Mouse (Mus musculus): ENCODE results near the gene Samd14. TPM values are rescaled to one million over a fixed set of nuclear protein-coding genes. Genes with fewer than 3 reads are reported as not detected.
A peak's percentile ranks its signal among the peaks of the same experiment; 100 is the strongest.

Samd14 gene
- polyA plus RNA-seq, 1 experiment from 2014 or later, result 32.3 TPM

- no peak for TF ChIP-seq CTCF (IDR thresholded peaks at IDR 0.05)
- CTCF ChIA-PET, result interaction anchor here (1.3 to 2.5 kb wide), 5 partner anchors 10 to 53 kb away, joined by 4 to 13 read pairs (median 4); no protein-coding TSS in a partner anchor
- in situ Hi-C loops (cut with MboI; ENCODE audit: low pct_unique_long_range_greater_than_20kb), result no loop called here
- ATAC-seq (no peak), DNase-seq (ENCODE audit: low read depth, low spot score) (no peak)
- H3K27me3 ChIP-seq, result no peaks in the 10 kb centered on the region
- POLR2A ChIA-PET, result interaction anchor here (0.6 to 2.4 kb wide), 5 partner anchors 9 to 1990 kb away, joined by 3 to 6 read pairs (median 5); no protein-coding TSS in a partner anchor
Measured at GRCm38 (mm10) chr11:94988780-94989561, 20.7 kb upstream of the Samd14 start.

DNA sequence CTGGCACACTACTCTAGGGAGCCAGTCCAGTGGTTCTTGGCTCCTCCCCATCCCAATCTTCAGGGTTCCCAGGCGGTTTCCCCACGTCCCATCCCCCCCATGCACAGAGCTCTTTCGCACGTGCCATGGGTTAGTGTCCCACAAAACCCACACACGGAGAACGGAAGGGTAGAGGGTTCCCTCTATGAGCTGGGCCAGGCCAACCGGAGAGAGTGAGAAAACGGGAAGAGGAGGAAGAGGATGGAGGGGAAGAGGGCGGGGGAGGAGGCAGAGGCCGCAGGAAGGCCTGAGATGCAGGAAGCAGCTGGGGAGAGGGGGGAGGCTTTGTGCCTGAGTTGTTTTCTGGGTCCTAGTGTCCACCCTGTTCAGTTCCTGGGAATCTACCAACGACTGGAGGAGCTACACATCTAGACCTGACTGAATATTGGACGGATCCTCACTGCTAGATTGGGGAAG lies 20.1 kb upstream of the Samd14 start:
- ATAC-seq (peak; percentile 17), DNase-seq (ENCODE audit: low read depth, low spot score) (no peak)
- TF ChIP-seq CTCF (IDR thresholded peaks at IDR 0.05), result no peak
- H3K27me3 ChIP-seq, result no peaks in the 10 kb centered on the region
- ChIA-PET POLR2A (interaction anchor here (0.6 to 3.0 kb wide), 7 partner anchors 10 to 287 kb away, joined by 3 to 18 read pairs (median 6); no protein-coding TSS in a partner anchor), CTCF (interaction anchor here (1.3 to 2.5 kb wide), 6 partner anchors 11 to 52 kb away, joined by 4 to 13 read pairs (median 4); no protein-coding TSS in a partner anchor)
- in situ Hi-C loops (cut with MboI; ENCODE audit: low pct_unique_long_range_greater_than_20kb), result no loop called here

DNA sequence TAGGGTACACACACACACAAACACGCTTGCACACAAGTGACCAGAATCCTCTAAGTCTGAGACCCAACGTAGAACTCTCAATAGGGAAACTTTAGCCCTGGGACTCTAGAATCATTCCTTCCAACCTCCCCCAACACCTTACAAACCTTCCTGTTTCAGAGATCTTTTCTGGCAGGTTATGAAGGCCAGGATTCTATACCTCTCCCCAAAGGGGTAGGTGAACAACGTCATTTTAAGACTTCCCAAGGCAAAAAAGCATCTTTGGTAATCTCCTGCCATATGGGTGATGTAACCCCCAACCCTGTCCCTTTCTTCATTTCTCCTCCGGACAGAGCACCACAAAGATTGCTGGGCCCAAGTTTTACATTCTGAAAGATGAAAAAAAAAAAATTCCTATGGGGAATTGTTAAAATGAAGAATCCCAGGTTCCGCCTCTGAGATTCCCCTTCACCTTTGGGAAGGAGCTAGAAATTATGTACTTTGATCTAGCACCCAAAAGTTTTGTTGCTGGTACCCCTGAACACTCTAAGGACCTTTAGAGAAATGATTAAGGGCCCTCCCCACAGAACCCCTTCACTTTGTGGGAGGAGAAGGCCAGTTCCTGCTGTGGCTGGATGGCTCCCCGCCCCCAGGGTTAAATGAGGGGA lies 19.5 kb upstream of the Samd14 start:
- CTCF ChIA-PET, result interaction anchor here (1.0 to 2.5 kb wide), 8 partner anchors 10 to 52 kb away, joined by 3 to 13 read pairs (median 4); no protein-coding TSS in a partner anchor
- in situ Hi-C loops (cut with MboI; ENCODE audit: low pct_unique_long_range_greater_than_20kb), result no loop called here

GRCm38 (mm10) chr11:94990749-94991577 lies 18.7 kb upstream of the Samd14 start, which contains the start of gene Ppp1r9b:
TSS of gene Ppp1r9b (plus strand) at chr11:94991035.
- ChIA-PET POLR2A (interaction anchor here (0.6 to 3.0 kb wide), 12 partner anchors 9 to 1023 kb away, joined by 3 to 18 read pairs (median 4); partner anchors contain the start of genes Gm20390, Nme1 and Sgca), CTCF (interaction anchor here (1.0 to 2.5 kb wide), 5 partner anchors 9 to 21 kb away, joined by 3 to 10 read pairs (median 4); no protein-coding TSS in a partner anchor)
- H3K27me3 ChIP-seq, result no peaks in the 10 kb centered on the region
- no peak for DNase-seq (ENCODE audit: low read depth, low spot score)
- TF ChIP-seq CTCF (IDR thresholded peaks at IDR 0.05), result no peak
- in situ Hi-C loops (cut with MboI; ENCODE audit: low pct_unique_long_range_greater_than_20kb), result no loop called here
- peak; percentile 37 for ATAC-seq

More for the DNA sequence above, 19.5 kb upstream of the Samd14 start:
- H3K27me3 ChIP-seq, result no peaks in the 10 kb centered on the region
- no peak for TF ChIP-seq CTCF (IDR thresholded peaks at IDR 0.05)
- DNase-seq (ENCODE audit: low read depth, low spot score) (no peak), ATAC-seq (no peak)
- POLR2A ChIA-PET, result interaction anchor here (0.6 to 3.0 kb wide), 10 partner anchors 10 to 1022 kb away, joined by 3 to 18 read pairs (median 6); partner anchors contain the start of genes Gm20390 and Nme1

GRCm38 (mm10) chr11:94991641-94992479 lies 17.8 kb upstream of the Samd14 start:
- ChIA-PET CTCF (interaction anchor here (1.4 to 2.3 kb wide), 2 partner anchors 11 to 13 kb away, joined by 4 to 14 read pairs; no protein-coding TSS in a partner anchor), POLR2A (interaction anchor here (0.9 to 3.0 kb wide), 6 partner anchors 8 to 17 kb away, joined by 3 to 18 read pairs (median 6); partner anchors contain the start of genes Samd14 and Sgca)
- no peak for TF ChIP-seq CTCF (IDR thresholded peaks at IDR 0.05)
- no peak for DNase-seq (ENCODE audit: low read depth, low spot score)
- in situ Hi-C loops (cut with MboI; ENCODE audit: low pct_unique_long_range_greater_than_20kb), result no loop called here
- peak; percentile 9 for ATAC-seq
- H3K27me3 ChIP-seq, result no peaks in the 10 kb centered on the region

DNA sequence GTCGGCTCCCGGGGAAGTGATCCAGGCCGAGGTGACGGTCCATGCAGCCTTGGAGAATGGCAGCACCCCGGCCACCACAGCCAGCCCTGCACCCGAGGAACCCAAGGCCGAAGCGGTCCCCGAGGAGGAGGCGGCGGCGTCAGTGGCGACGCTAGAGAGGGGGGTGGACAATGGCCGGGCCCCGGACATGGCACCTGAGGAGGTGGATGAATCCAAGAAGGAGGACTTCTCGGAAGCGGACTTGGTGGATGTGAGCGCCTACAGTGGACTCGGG lies 17.3 kb upstream of the Samd14 start:
- TF ChIP-seq CTCF (IDR thresholded peaks at IDR 0.05), result no peak
- H3K27me3 ChIP-seq, result no peaks in the 10 kb centered on the region
- ChIA-PET POLR2A (interaction anchor here (1.3 to 3.0 kb wide), 5 partner anchors 8 to 49 kb away, joined by 4 to 18 read pairs (median 8); partner anchors contain the start of genes Pdk2 and Samd14), CTCF (interaction anchor here (2.3 kb wide), 1 partner anchor 11 kb away, joined by 14 read pairs; no protein-coding TSS in a partner anchor)
- DNase-seq (ENCODE audit: low read depth, low spot score) (no peak), ATAC-seq (no peak)
- in situ Hi-C loops (cut with MboI; ENCODE audit: low pct_unique_long_range_greater_than_20kb), result no loop called here

DNA sequence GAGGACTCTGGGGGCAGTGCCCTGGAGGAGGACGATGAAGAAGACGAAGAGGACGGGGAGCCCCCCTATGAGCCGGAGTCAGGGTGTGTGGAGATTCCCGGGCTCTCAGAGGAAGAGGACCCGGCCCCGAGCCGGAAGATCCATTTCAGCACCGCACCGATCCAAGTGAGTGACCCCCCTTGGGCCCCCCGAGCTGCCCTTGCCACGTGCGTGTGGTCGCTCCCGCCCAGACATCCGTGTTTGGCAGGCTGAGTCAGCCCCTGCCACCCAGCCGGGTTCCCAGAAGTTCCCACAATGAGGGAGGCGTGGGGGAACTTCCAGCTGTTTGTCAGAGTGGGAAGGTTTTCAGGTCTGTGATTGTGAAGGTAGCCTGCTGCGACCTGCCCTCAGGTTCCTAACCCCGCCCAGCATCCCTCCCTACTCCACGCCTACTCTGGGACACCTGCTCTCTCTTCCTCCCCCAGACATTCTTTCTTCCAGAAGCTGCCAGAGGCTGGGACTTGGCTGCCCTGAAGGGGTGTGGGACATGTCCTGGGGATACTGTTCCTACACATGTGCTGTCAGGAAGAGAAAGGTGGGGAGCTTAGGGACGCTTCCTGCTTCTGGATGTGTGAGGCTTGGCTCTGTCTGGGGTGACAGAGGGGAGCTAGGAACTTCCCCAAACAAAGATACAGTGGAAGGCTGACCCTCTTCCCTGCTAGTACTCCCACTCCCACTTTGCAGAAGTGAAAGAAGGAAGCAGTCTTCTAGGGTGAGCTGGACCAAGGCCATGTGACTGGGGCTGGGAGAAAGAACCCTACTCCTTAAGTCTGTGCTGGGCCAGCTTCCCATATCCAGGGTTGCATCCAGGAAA lies 16.7 kb upstream of the Samd14 start:
- TF ChIP-seq CTCF (IDR thresholded peaks at IDR 0.05), result no peak
- ATAC-seq, result peak; percentile 6
- CTCF ChIA-PET, result interaction anchor here (2.3 kb wide), 1 partner anchor 10 kb away, joined by 14 read pairs; no protein-coding TSS in a partner anchor
- POLR2A ChIA-PET, result interaction anchor here (0.9 to 3.0 kb wide), 6 partner anchors 7 to 48 kb away, joined by 4 to 18 read pairs (median 6); partner anchors contain the start of genes Pdk2 and Samd14
- no peaks in the 10 kb centered on the region for H3K27me3 ChIP-seq
- in situ Hi-C loops (cut with MboI; ENCODE audit: low pct_unique_long_range_greater_than_20kb), result no loop called here
- no peak for DNase-seq (ENCODE audit: low read depth, low spot score)

DNA sequence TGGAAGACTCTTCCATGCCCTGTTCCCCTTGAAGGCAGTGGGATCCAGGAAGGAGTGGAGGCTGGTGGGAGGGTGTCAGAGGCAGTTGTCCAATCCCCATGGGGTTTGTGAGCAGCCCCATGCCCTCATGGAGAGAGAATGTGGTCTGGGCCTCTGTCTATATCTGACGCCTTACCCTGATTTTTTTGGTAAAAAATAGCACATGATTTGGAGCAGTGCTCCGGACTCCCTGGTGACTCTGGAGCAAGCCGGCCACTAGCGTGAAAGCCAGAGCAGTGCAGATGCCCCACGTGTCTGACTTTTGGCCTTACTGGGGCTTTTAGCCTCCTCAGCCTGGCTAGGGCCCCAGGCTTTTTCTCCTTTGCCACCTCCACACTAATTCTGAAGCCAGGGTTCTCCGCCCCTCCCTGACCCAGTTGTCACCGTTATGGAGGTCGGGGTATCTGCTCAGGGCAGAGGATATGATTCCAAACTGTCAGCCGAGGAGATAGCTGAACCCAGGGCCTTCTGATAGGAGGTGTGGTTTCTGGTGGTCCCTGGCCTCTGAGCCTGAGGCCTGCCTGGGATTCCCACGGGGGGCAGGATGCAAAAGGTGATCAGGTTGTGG lies 15.4 kb upstream of the Samd14 start:
- DNase-seq (ENCODE audit: low read depth, low spot score), result no peak
- TF ChIP-seq CTCF (IDR thresholded peaks at IDR 0.05), result no peak

More for the DNA sequence above, 15.4 kb upstream of the Samd14 start:
- no peaks in the 10 kb centered on the region for H3K27me3 ChIP-seq
- ChIA-PET POLR2A (interaction anchor here (0.9 to 2.3 kb wide), 2 partner anchors 9 to 14 kb away, joined by 4 to 13 read pairs; partner anchors contain the start of gene Samd14), CTCF (no interaction called here)
- ATAC-seq, result no peak
- in situ Hi-C loops (cut with MboI; ENCODE audit: low pct_unique_long_range_greater_than_20kb), result no loop called here

Measured in Patski (cell line).